Mouse (Mus musculus) neural tube, embryonic 14.5 days (tissue): ENCODE data around the gene Slc13a2. TPM values are rescaled to one million over a fixed set of nuclear protein-coding genes. Genes with fewer than 3 reads are reported as not detected.

Experiments
- ATAC-seq: fragments of 200-750 bp; cut with Nextera tagmentation; 2 replicates; pipeline ENCODE4 v1.8.0; 2017; ENCODE audit warnings: low read depth, mild to moderate bottlenecking, moderate TSS enrichment, moderate library complexity
- H3K27ac ChIP-seq: fragments of 300-500 bp; sonication (generic); 2 replicates; pipeline ENCODE4 v1.5.1; 2014; ENCODE audit warnings: low read depth, mild to moderate bottlenecking, control low read depth, low read length, moderate library complexity, mixed read lengths
- H3K27me3 ChIP-seq: fragments of 300-500 bp; sonication (generic); 2 replicates; pipeline ENCODE4 v1.6.1; 2014; ENCODE audit warnings: low read length; ENCODE audit not compliant: control insufficient read depth, insufficient read depth
- H3K36me3 ChIP-seq: fragments of 300-500 bp; sonication (generic); 2 replicates; pipeline ENCODE4 v1.6.1; 2014; ENCODE audit warnings: low read length, mixed read lengths; ENCODE audit not compliant: control insufficient read depth, insufficient read depth
- H3K4me1 ChIP-seq: fragments of 300-500 bp; sonication (generic); 2 replicates; pipeline ENCODE4 v1.6.1; 2014; ENCODE audit warnings: low read length; ENCODE audit not compliant: control insufficient read depth, insufficient read depth
- H3K4me2 ChIP-seq: fragments of 300-500 bp; sonication (generic); 2 replicates; pipeline ENCODE4 v1.6.1; 2014; ENCODE audit warnings: mild to moderate bottlenecking, low read depth, low read length, control low read depth
- H3K4me3 ChIP-seq: fragments of 300-500 bp; sonication (generic); 2 replicates; pipeline ENCODE4 v1.5.1; 2014; ENCODE audit warnings: low read depth, low read length, control low read depth, mixed read lengths
- H3K9ac ChIP-seq: fragments of 300-500 bp; sonication (generic); replicated peaks from 2 replicates; pipeline ENCODE4 v1.6.1; 2014; ENCODE audit warnings: low read depth, mild to moderate bottlenecking, control low read depth, low read length, mixed read lengths
- H3K9me3 ChIP-seq: fragments of 300-500 bp; sonication (generic); 2 replicates; pipeline ENCODE4 v1.6.1; 2016; ENCODE audit warnings: low read length; ENCODE audit not compliant: control insufficient read depth
- WGBS: fragments of 180-500 bp; shearing (Covaris S2); extraction: QIAGEN DNeasy Blood & Tissue Kit; methylation state at CpG from one replicate; pipeline ENCODE4 v1.1.7; 2014; 5-methylcytosine and 5-hydroxymethylcytosine counted together
- polyA plus RNA-seq: library from polyadenylated mRNA; unstranded; fragments of >200 nt; fragmentation: Nextera tagmentation; extraction: Ambion mirVana; gene quantifications from 2 replicates; pipeline ENCODE4 v1.2.1, GENCODE M21; 2014

Gene Slc13a2
- polyA plus RNA-seq, 1 experiment from 2014 or later, result not detected

DNA sequence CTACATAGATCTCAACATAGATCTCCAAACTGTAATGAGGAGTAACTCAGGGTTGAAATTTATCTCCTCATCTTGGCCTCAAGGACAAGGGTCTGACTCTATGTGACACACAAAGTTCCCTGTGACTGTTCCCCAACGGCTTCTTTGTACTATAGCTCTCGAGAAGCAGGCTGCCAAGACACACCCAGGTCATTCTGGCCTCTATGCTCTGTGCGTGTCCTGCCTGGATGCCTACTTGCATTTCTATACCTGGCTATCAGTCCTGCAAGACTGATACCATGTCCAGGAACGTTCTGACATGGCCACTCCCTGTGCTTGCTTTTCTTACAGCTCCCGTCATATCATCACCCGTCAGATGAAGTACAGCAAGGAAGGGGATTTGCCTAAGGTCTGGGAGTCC, 20.0 kb downstream of the Slc13a2 start:
- no peak overlapping the region for H3K4me3 ChIP-seq
- H3K27me3 ChIP-seq, result no peaks in the 10 kb centered on the region
- H3K9me3 ChIP-seq, result no peaks in the 10 kb centered on the region
- no peak overlapping the region for H3K27ac ChIP-seq
- 0 out of 2 replicates have a peak, but pooled peaks cover 3% of the 10 kb centered on the region for H3K4me1 ChIP-seq
- ATAC-seq, result no peak
- no peaks in the 10 kb centered on the region for H3K36me3 ChIP-seq
- 76% methylated on average over 6 of the region's 6 CpGs for WGBS
- H3K9ac ChIP-seq, result no peak overlapping the region
- no peak overlapping the region for H3K4me2 ChIP-seq

DNA sequence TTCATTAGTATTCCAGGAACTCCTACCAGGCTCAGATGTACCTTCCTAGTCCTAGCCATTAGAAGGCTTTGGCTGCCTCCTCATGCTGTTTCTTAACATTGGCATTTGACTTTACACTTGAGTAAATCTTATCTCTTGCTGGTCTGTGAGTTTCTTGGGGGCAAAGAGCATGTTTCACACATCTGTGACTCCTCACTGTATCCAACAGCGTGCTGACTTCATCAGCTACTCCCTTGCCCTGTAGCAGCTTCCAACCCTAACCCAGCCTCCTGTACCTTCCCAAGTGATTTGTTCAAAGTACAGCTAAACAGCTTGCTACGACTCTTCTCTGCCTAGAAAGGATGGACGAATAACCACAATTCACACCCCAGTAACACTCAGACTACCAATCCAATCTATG, 20.5 kb downstream of the Slc13a2 start:
- Histone ChIP-seq H3K4me2 (no peak overlapping the region), H3K27me3 (no peaks in the 10 kb centered on the region), H3K27ac (no peak overlapping the region), H3K4me3 (no peak overlapping the region), H3K36me3 (no peaks in the 10 kb centered on the region), H3K9ac (no peak overlapping the region), H3K9me3 (no peaks in the 10 kb centered on the region), H3K4me1 (0 out of 2 replicates have a peak, but pooled peaks cover 4% of the 10 kb centered on the region)
- no peak for ATAC-seq
- 76% methylated on average over 3 of the region's 3 CpGs for WGBS

- no peak overlapping the region for H3K27ac ChIP-seq
- no peak for ATAC-seq
- no peak overlapping the region for H3K9ac ChIP-seq
- H3K4me1 ChIP-seq, result 0 out of 2 replicates have a peak, but pooled peaks cover 4% of the 10 kb centered on the region
- no peak overlapping the region for H3K4me2 ChIP-seq
- 74% methylated on average over 3 of the region's 3 CpGs for WGBS
- H3K9me3 ChIP-seq, result no peaks in the 10 kb centered on the region
- H3K27me3 ChIP-seq, result no peaks in the 10 kb centered on the region
- H3K36me3 ChIP-seq, result no peaks in the 10 kb centered on the region
- no peak overlapping the region for H3K4me3 ChIP-seq
Observed at GRCm38 (mm10) chr11:78400936-78401335, 21.1 kb downstream of the Slc13a2 start.

DNA sequence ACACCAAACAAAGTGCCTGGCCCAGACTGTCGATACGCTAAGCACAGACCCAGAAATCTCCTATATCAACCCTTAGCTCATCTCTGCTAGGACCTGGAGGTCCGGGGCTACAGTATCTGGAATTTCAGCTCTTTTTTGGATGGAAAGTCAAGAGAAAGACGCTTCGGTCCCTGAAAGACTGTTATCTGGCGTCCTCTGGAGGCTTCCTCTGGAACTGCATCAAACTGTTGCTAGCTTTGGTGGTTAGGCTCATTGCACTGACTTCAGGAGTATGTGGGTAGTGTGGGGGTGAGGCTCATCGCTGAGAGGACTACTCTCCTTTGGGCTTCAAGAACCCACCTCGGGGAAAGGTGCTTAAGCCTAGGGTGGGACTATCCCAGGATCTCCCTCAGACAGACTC, 22.3 kb downstream of the Slc13a2 start:
- no peak overlapping the region for H3K27ac ChIP-seq
- H3K9ac ChIP-seq, result no peak overlapping the region
- H3K36me3 ChIP-seq, result no peaks in the 10 kb centered on the region
- no peak overlapping the region for H3K4me3 ChIP-seq
- 0 out of 2 replicates have a peak, but pooled peaks cover 4% of the 10 kb centered on the region for H3K4me1 ChIP-seq
- H3K27me3 ChIP-seq, result no peaks in the 10 kb centered on the region
- no peak for ATAC-seq
- WGBS, result 22% methylated on average over 8 of the region's 8 CpGs
- no peaks in the 10 kb centered on the region for H3K9me3 ChIP-seq
- H3K4me2 ChIP-seq, result no peak overlapping the region

DNA sequence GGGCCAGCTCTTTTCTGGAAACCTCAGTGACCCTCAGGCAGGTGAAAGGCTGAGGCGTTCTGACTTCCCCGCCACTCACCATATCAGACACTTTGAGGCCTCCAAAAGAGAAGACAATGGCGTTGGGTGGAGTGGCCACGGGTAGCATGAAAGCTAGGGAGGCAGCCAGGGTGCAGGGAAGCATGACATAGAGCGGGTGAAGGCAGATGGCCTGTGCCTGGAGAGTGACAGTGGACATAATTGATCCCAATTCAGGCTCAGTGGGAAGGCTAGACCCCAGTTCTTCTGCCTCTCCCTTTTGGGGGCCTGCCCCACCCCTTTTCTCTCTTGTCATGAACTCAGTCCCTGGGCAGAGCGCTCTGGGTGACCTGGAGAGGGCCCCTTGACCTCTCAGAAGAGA, 23.8 kb downstream of the Slc13a2 start:
- ATAC-seq, result no peak
- Histone ChIP-seq H3K9me3 (no peaks in the 10 kb centered on the region), H3K4me1 (0 out of 2 replicates have a peak, but pooled peaks cover 4% of the 10 kb centered on the region), H3K4me3 (no peak overlapping the region), H3K36me3 (no peaks in the 10 kb centered on the region), H3K27me3 (no peaks in the 10 kb centered on the region), H3K27ac (no peak overlapping the region), H3K9ac (no peak overlapping the region), H3K4me2 (no peak overlapping the region)
- 60% methylated on average over 6 of the region's 6 CpGs for WGBS

GRCm38 (mm10) chr11:78397397-78397796, 24.6 kb downstream of the Slc13a2 start:
- Histone ChIP-seq H3K9me3 (no peaks in the 10 kb centered on the region), H3K36me3 (no peaks in the 10 kb centered on the region), H3K27ac (no peak overlapping the region), H3K4me3 (0 out of 2 replicates have a peak overlapping the region, but pooled peaks have one; percentile 4), H3K9ac (peak overlapping the region; percentile 21; the same call in 1 of the 2 replicates), H3K4me2 (peak overlapping the region; percentile 43; the same call in 1 of the 2 replicates), H3K4me1 (0 out of 2 replicates have a peak, but pooled peaks cover 4% of the 10 kb centered on the region), H3K27me3 (no peaks in the 10 kb centered on the region)
- WGBS, result 10% methylated on average over 18 of the region's 18 CpGs
- peak; percentile 65; the same call in 1 of the 2 replicates for ATAC-seq

GRCm38 (mm10) chr11:78396950-78397349, 25.1 kb downstream of the Slc13a2 start:
- ATAC-seq, result no peak
- H3K27me3 ChIP-seq, result no peaks in the 10 kb centered on the region
- peak overlapping the region; percentile 21; the same call in 1 of the 2 replicates for H3K9ac ChIP-seq
- no peak overlapping the region for H3K27ac ChIP-seq
- 0 out of 2 replicates have a peak, but pooled peaks cover 4% of the 10 kb centered on the region for H3K4me1 ChIP-seq
- whole genome bisulfite sequencing, result 48% methylated on average over 11 of the region's 11 CpGs
- peak overlapping the region; percentile 43; the same call in 1 of the 2 replicates for H3K4me2 ChIP-seq
- 0 out of 2 replicates have a peak overlapping the region, but pooled peaks have one; percentile 4 for H3K4me3 ChIP-seq
- H3K36me3 ChIP-seq, result no peaks in the 10 kb centered on the region
- no peaks in the 10 kb centered on the region for H3K9me3 ChIP-seq

DNA sequence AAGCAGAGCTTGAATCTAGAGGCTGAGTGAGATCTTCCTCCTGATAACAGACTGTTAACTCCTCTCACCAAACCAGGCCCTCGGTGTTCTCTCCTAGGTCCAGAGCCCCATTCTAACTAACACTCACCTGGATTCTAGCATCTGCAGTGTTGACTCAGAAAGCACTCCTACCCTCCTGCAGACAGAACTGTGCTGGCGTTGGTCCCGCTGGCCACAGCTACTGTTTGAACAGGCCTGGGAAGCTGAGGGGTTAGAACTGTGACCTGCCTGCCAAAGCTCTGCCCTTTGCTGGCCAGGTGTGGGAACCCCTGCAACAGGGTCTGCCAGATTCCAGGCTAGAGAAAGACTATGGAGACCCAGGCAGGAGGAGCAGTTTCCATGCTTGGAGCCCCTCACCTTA, 29.3 kb downstream of the Slc13a2 start:
- H3K4me3 ChIP-seq, result no peak overlapping the region
- H3K4me2 ChIP-seq, result no peak overlapping the region
- H3K27ac ChIP-seq, result no peak overlapping the region
- H3K9me3 ChIP-seq, result no peaks in the 10 kb centered on the region
- WGBS, result 86% methylated on average over 3 of the region's 3 CpGs
- H3K36me3 ChIP-seq, result no peaks in the 10 kb centered on the region
- no peak overlapping the region for H3K9ac ChIP-seq
- H3K27me3 ChIP-seq, result no peaks in the 10 kb centered on the region
- ATAC-seq, result no peak
- 0 out of 2 replicates have a peak, but pooled peaks cover 4% of the 10 kb centered on the region for H3K4me1 ChIP-seq

GRCm38 (mm10) chr11:78386508-78387043, 35.4 kb downstream of the Slc13a2 start, which contains the start of gene Foxn1:
TSS of gene Foxn1 (minus strand) at chr11:78386558.
- WGBS, result 88% methylated on average over 14 of the region's 14 CpGs

More at GRCm38 (mm10) chr11:78386508-78387043, 35.4 kb downstream of the Slc13a2 start, which contains the start of gene Foxn1:
- ATAC-seq, result no peak
- no peak within 1 kb of the TSS for H3K27ac ChIP-seq
- H3K9ac ChIP-seq, result no peak within 1 kb of the TSS
- no peak within 1 kb of the TSS for H3K4me2 ChIP-seq
- no peaks in the 10 kb centered on the region for H3K27me3 ChIP-seq
- no peaks in the 10 kb centered on the region for H3K4me1 ChIP-seq
- no peak within 1 kb of the TSS for H3K4me3 ChIP-seq
- H3K9me3 ChIP-seq, result no peaks in the 10 kb centered on the region
- no peaks in the 10 kb centered on the region for H3K36me3 ChIP-seq
